Mouse (Mus musculus) ES-E14 (cell line): ENCODE measurements around the gene Vps50. TPM values are rescaled to one million over a fixed set of nuclear protein-coding genes. Genes with fewer than 3 reads are reported as not detected.
A peak's percentile ranks its signal among the peaks of the same experiment; 100 is the strongest.

Experiments used
- DNase-seq: peaks from one replicate; pipeline ENCODE4 v3.0.0-alpha.2; 2013; ENCODE audit warnings: low read depth, low spot score
- H3K27ac ChIP-seq: 2 replicates; pipeline ENCODE4 v1.5.1; 2012; ENCODE audit warnings: low read depth, mild to moderate bottlenecking, low read length, moderate library complexity, mixed read lengths; ENCODE audit not compliant: poor library complexity, insufficient read depth, severe bottlenecking
- H3K36me3 ChIP-seq: 2 replicates; pipeline ENCODE4 v1.6.1; 2012; ENCODE audit warnings: mild to moderate bottlenecking, low read length, moderate library complexity, mixed read lengths; ENCODE audit not compliant: control insufficient read depth, poor library complexity, insufficient read depth, severe bottlenecking
- H3K4me1 ChIP-seq, 2 experiments: fragments of 150-350 bp in 1 of 2; sonication (generic) in 1 of 2; 2 replicates each; pipeline ENCODE4 v1.6.1; 2012; ENCODE audit warnings: low read length in 2 of 2, mild to moderate bottlenecking in 1 of 2, mixed read lengths in 1 of 2; ENCODE audit not compliant: control insufficient read depth in 2 of 2, insufficient read depth in 2 of 2, poor library complexity in 1 of 2
- H3K4me3 ChIP-seq, 2 experiments: fragments of 150-350 bp in 1 of 2; sonication (generic) in 1 of 2; 2 replicates each; pipeline ENCODE4 v1.5.1; 2012; ENCODE audit warnings: low read length in 2 of 2, low read depth in 1 of 2, mild to moderate bottlenecking in 1 of 2, mixed read lengths in 1 of 2; ENCODE audit not compliant: insufficient read depth in 1 of 2, poor library complexity in 1 of 2, severe bottlenecking in 1 of 2
- H3K9ac ChIP-seq: 2 replicates; pipeline ENCODE4 v1.6.1; 2012; ENCODE audit warnings: low read depth, mild to moderate bottlenecking, low read length, mixed read lengths; ENCODE audit not compliant: poor library complexity, insufficient read depth, severe bottlenecking
- H3K9me3 ChIP-seq: fragments of 150-350 bp; sonication (generic); 2 replicates; pipeline ENCODE4 v1.6.1; 2012; ENCODE audit warnings: low read depth, mild to moderate bottlenecking, low read length; ENCODE audit not compliant: control insufficient read depth, insufficient read depth
- CHD2 ChIP-seq: IDR thresholded peaks from 2 replicates; pipeline ENCODE4 v1.6.1; 2014; ENCODE audit warnings: mild to moderate bottlenecking, low read depth, low read length, inconsistent platforms
- HCFC1 ChIP-seq: IDR thresholded peaks from 2 replicates; pipeline ENCODE4 v1.6.1; 2012; ENCODE audit warnings: low read length, inconsistent platforms, borderline replicate concordance; ENCODE audit not compliant: insufficient read depth
- MAFK ChIP-seq: IDR thresholded peaks from 2 replicates; pipeline ENCODE4 v1.6.1; 2014; ENCODE audit warnings: mild to moderate bottlenecking, low read depth, low read length, inconsistent platforms; ENCODE audit not compliant: insufficient read depth
- ZC3H11A ChIP-seq: IDR thresholded peaks from 2 replicates; pipeline ENCODE4 v1.6.1; 2012; ENCODE audit warnings: low read depth, mild to moderate bottlenecking, inconsistent platforms, low read length, borderline replicate concordance
- ZNF384 ChIP-seq: IDR thresholded peaks from 2 replicates; pipeline ENCODE4 v1.6.1; 2012; ENCODE audit warnings: low read depth, low read length, inconsistent platforms
- in situ Hi-C, 2 experiments: fragments of 600-800 bp; cut with MboI; formaldehyde crosslinking; loops; one replicate each; pipeline ENCODE4 v1.15.1; 2025; ENCODE audit warnings: low sequenced_read_pairs in 2 of 2, inconsistent platforms in 1 of 2; ENCODE audit not compliant: unreplicated experiment in 2 of 2
- total RNA-seq: library from RNA; depleted of rRNA; stranded (reverse); fragments of 300-350 nt; gene quantifications from 2 replicates; pipeline ENCODE4 v1.2.3, GENCODE M21; 2012

The Vps50 gene
- total RNA-seq, 1 experiment: 39.1 TPM

DNA sequence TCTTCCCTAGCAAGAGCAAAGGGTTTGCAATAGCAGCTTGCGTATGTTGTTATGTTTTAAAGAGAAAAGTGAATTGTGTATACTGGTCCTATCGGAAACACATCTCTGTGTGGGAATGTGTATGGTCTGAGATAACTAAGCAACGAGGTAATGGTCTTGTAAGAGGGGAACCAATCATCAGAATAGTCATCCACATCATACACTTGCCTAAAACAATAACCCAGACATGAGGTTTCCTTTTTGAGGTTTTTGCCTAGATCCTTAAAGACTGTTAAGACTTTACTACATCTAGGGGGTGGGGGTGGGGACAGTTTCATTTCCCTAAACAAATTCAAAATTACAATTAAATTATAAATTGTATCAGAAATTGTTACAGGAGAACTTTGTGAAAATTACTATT lies 13.0 kb upstream of the Vps50 start:
- in situ Hi-C loops: no loop called here
- Histone ChIP-seq H3K9me3 (no peaks in the 10 kb centered on the region), H3K9ac (no peak overlapping the region), H3K27ac (no peak overlapping the region), H3K4me3 (no peak overlapping the region), H3K4me1 (no peaks in the 10 kb centered on the region), H3K36me3 (no peaks in the 10 kb centered on the region)
- DNase-seq: no peak
- TF ChIP-seq ZC3H11A (no peak), CHD2 (no peak), ZNF384 (no peak), MAFK (no peak), HCFC1 (no peak)

DNA sequence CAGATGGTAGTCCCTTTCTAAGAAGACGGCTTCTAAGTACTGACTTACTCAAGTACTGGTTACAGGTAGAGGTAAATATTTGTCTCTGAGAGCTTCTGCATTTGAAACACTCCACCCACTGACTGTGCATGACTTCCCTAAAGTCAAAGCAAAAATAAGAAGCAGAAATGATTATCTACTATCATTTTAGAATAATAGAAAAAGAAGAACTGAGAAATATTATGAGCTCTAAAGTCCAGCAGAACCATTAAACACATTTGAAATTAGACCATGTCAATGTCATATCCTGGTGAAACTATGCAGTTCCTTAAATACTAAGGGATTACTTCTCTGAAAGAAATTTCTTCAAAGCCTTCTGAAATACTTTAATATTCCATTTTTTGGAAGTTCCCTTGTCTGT lies 10.8 kb upstream of the Vps50 start:
- H3K9me3 ChIP-seq: no peaks in the 10 kb centered on the region
- no peaks in the 10 kb centered on the region for H3K36me3 ChIP-seq
- TF ChIP-seq HCFC1 (no peak), MAFK (no peak), ZC3H11A (no peak), CHD2 (no peak), ZNF384 (no peak)
- no peak for DNase-seq
- no peak overlapping the region for H3K27ac ChIP-seq
- in situ Hi-C loops: no loop called here
- H3K9ac ChIP-seq: no peak overlapping the region
- H3K4me3 ChIP-seq: no peak overlapping the region
- no peaks in the 10 kb centered on the region for H3K4me1 ChIP-seq

DNA sequence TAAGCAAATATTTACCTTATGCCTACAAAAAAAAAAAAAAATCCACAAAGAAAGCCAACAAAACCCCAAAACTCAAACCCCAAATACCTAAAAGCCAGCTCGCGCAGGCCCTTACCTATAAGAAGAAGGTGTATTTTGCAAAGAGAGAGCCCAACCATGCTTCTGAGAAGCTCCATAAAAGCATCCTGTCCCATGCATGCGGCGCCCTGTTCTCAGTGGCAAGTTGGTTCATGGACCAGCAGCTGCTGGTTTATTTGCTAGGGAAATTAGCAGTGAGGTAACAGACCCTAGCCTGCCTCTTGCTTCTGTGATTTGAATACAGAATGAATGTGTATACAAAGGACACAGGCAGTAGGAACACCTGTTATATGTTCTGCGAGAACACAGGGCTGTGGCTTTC lies 3.9 kb upstream of the Vps50 start:
- Histone ChIP-seq H3K36me3 (no peaks in the 10 kb centered on the region), H3K9ac (no peak overlapping the region), H3K27ac (no peak overlapping the region), H3K4me1 (peaks cover 0 to 3% of the 10 kb centered on the region in 2 experiments; a peak in 1 of 4 replicates), H3K4me3 (no peak overlapping the region), H3K9me3 (no peaks in the 10 kb centered on the region)
- TF ChIP-seq ZNF384: no peak
- no peak for TF ChIP-seq MAFK
- TF ChIP-seq ZC3H11A: no peak
- no peak for TF ChIP-seq HCFC1
- TF ChIP-seq CHD2: no peak
- no peak for DNase-seq
- in situ Hi-C loops: no loop called here

DNA sequence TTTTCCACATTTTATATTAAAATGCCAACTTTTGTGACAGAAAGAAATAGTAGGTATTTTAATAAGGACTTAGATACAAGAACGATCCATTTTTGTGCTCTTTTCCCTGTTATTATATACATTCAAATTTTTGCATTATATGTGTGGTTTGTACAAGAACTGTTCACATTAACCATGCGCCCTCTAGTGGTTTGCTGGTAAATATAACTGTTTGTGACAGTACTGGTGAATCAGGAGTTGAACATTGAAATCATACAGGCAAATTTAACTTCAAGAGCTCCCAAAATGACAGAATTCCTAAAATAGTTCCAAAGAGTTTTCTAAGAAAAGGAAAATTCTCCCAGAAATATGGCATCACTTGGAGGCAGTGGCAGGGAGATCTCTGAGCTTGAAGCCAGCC lies 2.0 kb upstream of the Vps50 start:
- in situ Hi-C loops: no loop called here
- peak; percentile 28 for DNase-seq
- H3K4me1 ChIP-seq: peaks cover 0 to 6% of the 10 kb centered on the region in 2 experiments; a peak in 1 of 4 replicates
- H3K9ac ChIP-seq: no peak overlapping the region
- TF ChIP-seq HCFC1 (no peak), ZNF384 (no peak), CHD2 (no peak), MAFK (no peak), ZC3H11A (no peak)
- no peaks in the 10 kb centered on the region for H3K9me3 ChIP-seq
- H3K27ac ChIP-seq: no peak overlapping the region
- H3K36me3 ChIP-seq: no peaks in the 10 kb centered on the region
- H3K4me3 ChIP-seq: no peak overlapping the region

DNA sequence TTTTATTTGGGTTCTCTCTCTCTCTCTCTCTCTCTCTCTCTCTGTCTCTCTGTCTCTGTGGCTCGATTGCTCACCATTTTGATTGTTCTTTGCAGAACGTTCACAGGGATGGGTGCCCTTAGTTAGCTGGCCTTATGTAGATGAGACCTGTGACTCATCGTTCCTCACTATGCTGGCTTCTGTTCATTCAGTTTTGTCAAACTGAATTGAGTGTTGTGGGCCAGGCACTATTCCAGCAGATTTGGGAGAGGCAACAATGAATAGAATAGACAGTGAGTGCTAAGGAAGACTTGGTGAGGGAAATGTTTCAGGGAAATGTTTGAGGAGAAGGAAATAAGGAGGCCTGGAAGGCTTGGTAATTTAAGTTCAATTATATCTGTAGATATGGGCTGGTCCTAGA lies 2.1 kb downstream of the Vps50 start:
- H3K9me3 ChIP-seq: no peaks in the 10 kb centered on the region
- peaks cover 0 to 6% of the 10 kb centered on the region in 2 experiments; a peak in 1 of 4 replicates for H3K4me1 ChIP-seq
- no peak overlapping the region for H3K9ac ChIP-seq
- no peak for DNase-seq
- H3K36me3 ChIP-seq: no peaks in the 10 kb centered on the region
- H3K4me3 ChIP-seq: no peak overlapping the region
- in situ Hi-C loops: loop anchor here in 1 of 2 experiments (25.0 kb wide), 1 partner anchor 237 kb away; no protein-coding TSS in a partner anchor
- TF ChIP-seq HCFC1: no peak
- no peak for TF ChIP-seq ZNF384
- no peak for TF ChIP-seq ZC3H11A
- no peak for TF ChIP-seq CHD2
- TF ChIP-seq MAFK: no peak
- H3K27ac ChIP-seq: no peak overlapping the region
